Comparison of ENCODE assay signal across 14 mouse cellular contexts in the genomic region with DNA sequence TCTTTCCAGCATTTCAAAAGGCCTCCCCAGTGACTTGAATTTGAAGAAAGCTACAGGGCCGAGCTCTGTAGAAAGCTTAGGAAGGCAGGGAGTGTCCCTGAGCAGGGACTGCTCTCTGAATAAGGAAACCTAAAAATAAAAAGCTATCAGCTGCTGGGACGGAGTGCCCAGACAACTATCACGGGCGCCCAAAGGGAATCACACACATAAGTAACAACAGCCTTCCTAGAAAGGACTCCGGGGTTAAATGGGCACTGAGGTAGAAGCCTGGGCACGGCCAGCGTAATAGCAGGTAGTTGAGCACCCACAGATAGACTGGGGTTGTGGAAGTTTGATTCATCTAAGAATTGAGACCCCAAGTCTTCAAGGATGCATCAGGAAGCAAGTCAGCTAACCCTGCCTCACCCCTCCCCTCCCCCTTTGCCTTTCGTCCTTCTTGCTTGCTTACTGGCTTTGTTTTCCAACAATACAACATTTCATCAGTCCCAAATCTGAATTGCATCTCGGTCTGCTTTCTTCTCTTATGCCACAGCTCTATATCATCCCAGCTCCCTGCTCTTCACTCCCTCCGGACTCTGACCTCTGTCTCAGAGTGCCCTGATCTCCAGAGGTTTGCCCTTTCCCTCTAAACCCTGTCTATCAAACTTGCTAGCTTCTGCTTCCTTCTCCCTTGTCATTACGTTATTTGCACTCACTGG.
DNase-seq lines count a peak whose midpoint lies in the region; ATAC-seq lines count a peak whose summit lies in the region.
"Had no signal": no experiment of that assay in that cellular context is flagged by ENCODE, and none has a peak within 500 bp of the region (broad histone marks: within the 10 kb centered on the region; RNA-seq: fewer than 3 reads in every experiment).

No protein-coding gene starts in this region.

- no peak overlapping the region for H3K4me2 ChIP-seq in forebrain, embryonic 11.5 days (ENCODE audit: low read depth, low read length, severe bottlenecking)
- no peak overlapping the region for H3K4me2 ChIP-seq in forebrain, embryonic 14.5 days (ENCODE audit: low read length)
- H3K4me2 ChIP-seq in midbrain, embryonic 14.5 days (ENCODE audit: low read length) = no peak overlapping the region
- H3K4me2 ChIP-seq in heart, embryonic 16.5 days (ENCODE audit: low read depth, low read length) = peak overlapping the region; percentile 36
- H3K4me2 ChIP-seq in neural tube, embryonic 14.5 days (ENCODE audit: low read depth, low read length) = no peak overlapping the region
- H3K4me2 ChIP-seq: hindbrain, embryonic 13.5 days; kidney, embryonic 15.5 days had no signal

- no peaks in the 10 kb centered on the region for H3K4me1 ChIP-seq in forebrain, embryonic 11.5 days (replicated peaks; ENCODE audit: control insufficient read depth, insufficient read depth, low read length)
- no peaks in the 10 kb centered on the region for H3K4me1 ChIP-seq in forebrain, embryonic 14.5 days (ENCODE audit: control insufficient read depth, insufficient read depth, low read length)
- H3K4me1 ChIP-seq in midbrain, embryonic 10.5 days = peaks cover 11% of the 10 kb centered on the region
- H3K4me1 ChIP-seq in midbrain, embryonic 14.5 days (ENCODE audit: control insufficient read depth, insufficient read depth, low read length) = no peaks in the 10 kb centered on the region
- H3K4me1 ChIP-seq in heart, embryonic 16.5 days (ENCODE audit: control insufficient read depth, insufficient read depth, low read length) = peaks cover 27% of the 10 kb centered on the region
- H3K4me1 ChIP-seq in neural tube, embryonic 14.5 days (ENCODE audit: control insufficient read depth, insufficient read depth, low read length) = no peaks in the 10 kb centered on the region
- H3K4me1 ChIP-seq: kidney, embryonic 15.5 days had no signal

- no peak overlapping the region for H3K9ac ChIP-seq in forebrain, embryonic 11.5 days (ENCODE audit: low read length)
- H3K9ac ChIP-seq in forebrain, embryonic 14.5 days (ENCODE audit: low read length) = no peak overlapping the region
- H3K9ac ChIP-seq in midbrain, embryonic 14.5 days (replicated peaks; ENCODE audit: low read length) = no peak overlapping the region
- H3K9ac ChIP-seq in heart, embryonic 16.5 days (ENCODE audit: low read length) = no peak overlapping the region
- H3K9ac ChIP-seq in neural tube, embryonic 14.5 days (replicated peaks; ENCODE audit: low read depth, low read length) = no peak overlapping the region
- H3K9ac ChIP-seq: hindbrain, embryonic 13.5 days; kidney, embryonic 15.5 days; liver, embryonic 14.5 days had no signal

- H3K27me3 ChIP-seq in forebrain, embryonic 11.5 days (ENCODE audit: control insufficient read depth, insufficient read depth, low read length) = no peaks in the 10 kb centered on the region
- H3K27me3 ChIP-seq in forebrain, embryonic 14.5 days (replicated peaks; ENCODE audit: control insufficient read depth, insufficient read depth, low read length) = no peaks in the 10 kb centered on the region
- no peaks in the 10 kb centered on the region for H3K27me3 ChIP-seq in midbrain, embryonic 10.5 days (ENCODE audit: low read depth, poor library complexity, severe bottlenecking)
- H3K27me3 ChIP-seq in midbrain, embryonic 14.5 days (ENCODE audit: control insufficient read depth, insufficient read depth, low read length) = no peaks in the 10 kb centered on the region
- H3K27me3 ChIP-seq in heart, embryonic 16.5 days (ENCODE audit: control insufficient read depth, insufficient read depth, low read length) = no peaks in the 10 kb centered on the region
- H3K27me3 ChIP-seq in neural tube, embryonic 14.5 days (ENCODE audit: control insufficient read depth, insufficient read depth, low read length) = no peaks in the 10 kb centered on the region
- H3K27me3 ChIP-seq: hindbrain, embryonic 13.5 days; kidney, embryonic 15.5 days had no signal

- DNase-seq in forebrain, embryonic 11.5 days (ENCODE audit: low spot score) = no peak
- no peak for DNase-seq in forebrain, embryonic 14.5 days (ENCODE audit: low spot score)
- DNase-seq in midbrain, embryonic 10.5 days (ENCODE audit: low spot score) = no peak
- DNase-seq in midbrain, embryonic 14.5 days = no peak
- no peak for DNase-seq in layer of hippocampus, adult 8-10 months (ENCODE audit: low spot score in 2 of 2)
- DNase-seq in left cerebral cortex, postnatal 10 days (ENCODE audit: extremely low spot score in 1 of 2, low spot score in 2 of 2) = no peak
- DNase-seq: cerebellum, adult 11 months; retina, postnatal 1 day had no signal

- H3K4me3 ChIP-seq in forebrain, embryonic 11.5 days (ENCODE audit: low read depth, low read length) = no peak overlapping the region
- H3K4me3 ChIP-seq in forebrain, embryonic 14.5 days (ENCODE audit: low read depth, low read length) = no peak overlapping the region
- no peak overlapping the region for H3K4me3 ChIP-seq in midbrain, embryonic 10.5 days
- H3K4me3 ChIP-seq in midbrain, embryonic 14.5 days (replicated peaks; ENCODE audit: low read depth, low read length) = no peak overlapping the region
- H3K4me3 ChIP-seq in heart, embryonic 16.5 days (ENCODE audit: low read length) = no peak overlapping the region
- no peak overlapping the region for H3K4me3 ChIP-seq in neural tube, embryonic 14.5 days (ENCODE audit: low read depth, low read length)
- H3K4me3 ChIP-seq: hindbrain, embryonic 13.5 days; kidney, embryonic 15.5 days; layer of hippocampus, adult 2 months had no signal

- ATAC-seq in forebrain, embryonic 11.5 days (replicated peaks; ENCODE audit: low FRiP score) = peak; percentile 40
- ATAC-seq in forebrain, embryonic 14.5 days = no peak
- ATAC-seq in midbrain, embryonic 14.5 days (ENCODE audit: low FRiP score, low TSS enrichment) = no peak
- peak; percentile 51; the same call in 1 of the 2 replicates for ATAC-seq in heart, embryonic 16.5 days (replicated peaks; ENCODE audit: extremely low read depth, insufficient read depth, low FRiP score)
- ATAC-seq in neural tube, embryonic 14.5 days (ENCODE audit: low read depth) = 0 out of 2 replicates have a peak, but pooled peaks have one; percentile 6

- no peaks in the 10 kb centered on the region for H3K36me3 ChIP-seq in forebrain, embryonic 11.5 days (ENCODE audit: control insufficient read depth, insufficient read depth, low read length)
- H3K36me3 ChIP-seq in forebrain, embryonic 14.5 days (ENCODE audit: control insufficient read depth, insufficient read depth, low read length) = no peaks in the 10 kb centered on the region
- H3K36me3 ChIP-seq in midbrain, embryonic 10.5 days = no peaks in the 10 kb centered on the region
- no peaks in the 10 kb centered on the region for H3K36me3 ChIP-seq in midbrain, embryonic 14.5 days (ENCODE audit: control insufficient read depth, insufficient read depth, low read length)
- no peaks in the 10 kb centered on the region for H3K36me3 ChIP-seq in heart, embryonic 16.5 days (ENCODE audit: control insufficient read depth, insufficient read depth)
- no peaks in the 10 kb centered on the region for H3K36me3 ChIP-seq in neural tube, embryonic 14.5 days (ENCODE audit: control insufficient read depth, insufficient read depth, low read length)
- H3K36me3 ChIP-seq: hindbrain, embryonic 13.5 days; kidney, embryonic 15.5 days had no signal

- H3K27ac ChIP-seq in forebrain, embryonic 11.5 days (ENCODE audit: low read depth, low read length) = no peak overlapping the region
- H3K27ac ChIP-seq in forebrain, embryonic 14.5 days (ENCODE audit: low read depth, low read length) = no peak overlapping the region
- H3K27ac ChIP-seq in midbrain, embryonic 10.5 days (replicated peaks) = peak overlapping the region; percentile 52
- H3K27ac ChIP-seq in midbrain, embryonic 14.5 days (replicated peaks; ENCODE audit: low read depth, low read length) = no peak overlapping the region
- peak overlapping the region; percentile 74 for H3K27ac ChIP-seq in heart, embryonic 16.5 days (ENCODE audit: low read length)
- H3K27ac ChIP-seq in neural tube, embryonic 14.5 days (ENCODE audit: low read depth, low read length) = no peak overlapping the region
- H3K27ac ChIP-seq: hindbrain, embryonic 13.5 days; kidney, embryonic 15.5 days; layer of hippocampus, adult 2 months; liver, embryonic 14.5 days had no signal

- WGBS in forebrain, embryonic 11.5 days = 66% methylated on average over 11 of the region's 11 CpGs
- 64% methylated on average over 11 of the region's 11 CpGs for WGBS in forebrain, embryonic 14.5 days
- 71% methylated on average over 11 of the region's 11 CpGs for WGBS in midbrain, embryonic 10.5 days
- 61% methylated on average over 11 of the region's 11 CpGs for WGBS in midbrain, embryonic 14.5 days
- WGBS in heart, embryonic 16.5 days = 44% methylated on average over 11 of the region's 11 CpGs
- 61% methylated on average over 11 of the region's 11 CpGs for WGBS in neural tube, embryonic 14.5 days

- H3K9me3 ChIP-seq in forebrain, embryonic 11.5 days (ENCODE audit: control insufficient read depth, low read length) = no peaks in the 10 kb centered on the region
- H3K9me3 ChIP-seq in forebrain, embryonic 14.5 days (replicated peaks; ENCODE audit: control insufficient read depth, low read length) = no peaks in the 10 kb centered on the region
- no peaks in the 10 kb centered on the region for H3K9me3 ChIP-seq in midbrain, embryonic 10.5 days (replicated peaks)
- no peaks in the 10 kb centered on the region for H3K9me3 ChIP-seq in midbrain, embryonic 14.5 days (ENCODE audit: control insufficient read depth, low read length)
- no peaks in the 10 kb centered on the region for H3K9me3 ChIP-seq in heart, embryonic 16.5 days (replicated peaks; ENCODE audit: control insufficient read depth, low read length)
- H3K9me3 ChIP-seq in neural tube, embryonic 14.5 days (ENCODE audit: control insufficient read depth, low read length) = no peaks in the 10 kb centered on the region
- H3K9me3 ChIP-seq: hindbrain, embryonic 13.5 days; kidney, embryonic 15.5 days had no signal

- intact Hi-C loops in left cerebral cortex, postnatal 10 days (cut with DNase I) = no loop called here

Comparison
In these comparisons a context has a peak if more than half of its experiments do, and no peak if none do; other contexts are left out.
1. ATAC-seq: peak in forebrain, embryonic 11.5 days (single experiment), heart, embryonic 16.5 days (single experiment) and neural tube, embryonic 14.5 days (single experiment); none in forebrain, embryonic 14.5 days (single experiment) and midbrain, embryonic 14.5 days (single experiment).
2. H3K27ac ChIP-seq: peak in midbrain, embryonic 10.5 days (single experiment) and heart, embryonic 16.5 days (single experiment); none in forebrain, embryonic 11.5 days (single experiment), forebrain, embryonic 14.5 days (single experiment), midbrain, embryonic 14.5 days (single experiment) and neural tube, embryonic 14.5 days (single experiment).